Comparison of ENCODE assay signal across 8 mouse cellular contexts in genomic region chrY:90718583-90719402, GRCm38 (mm10). TPM values are rescaled to one million over a fixed set of nuclear protein-coding genes. Genes with fewer than 3 reads are reported as not detected.
DNase-seq lines count a peak whose midpoint lies in the region; ATAC-seq and TF ChIP-seq lines count a peak whose summit lies in the region.
"Not testable (repeated sequence)": the region's sequence is repeated elsewhere in the genome, so short reads cannot be mapped to it uniquely, and the experiment has no call there.

No protein-coding gene starts in this region.

- H3K4me3 ChIP-seq in E14TG2a.4 (replicated peaks; ENCODE audit: low read length): peak overlapping the region; percentile 49
- H3K4me3 ChIP-seq in forebrain, postnatal 0 days (ENCODE audit: low read depth, low read length); liver, embryonic 12.5 days; stomach, postnatal 0 days (ENCODE audit: low read depth, low read length): not testable (repeated sequence)

- H3K9me3 ChIP-seq in E14TG2a.4 (ENCODE audit: low read length): peaks cover 30% of the 10 kb centered on the region
- H3K9me3 ChIP-seq in forebrain, postnatal 0 days (ENCODE audit: low read length); liver, embryonic 12.5 days (replicated peaks); stomach, postnatal 0 days (ENCODE audit: control insufficient read depth, low read length): not testable (repeated sequence)

- ATAC-seq in forebrain, postnatal 0 days: peak; percentile 68
- ATAC-seq in liver, embryonic 12.5 days: peak; percentile 79
- peak; percentile 87 for ATAC-seq in stomach, postnatal 0 days (ENCODE audit: low FRiP score, low TSS enrichment)

- H3K4me1 ChIP-seq in E14TG2a.4 (replicated peaks; ENCODE audit: low read depth, low read length); forebrain, postnatal 0 days (ENCODE audit: insufficient read depth); liver, embryonic 12.5 days; stomach, postnatal 0 days (replicated peaks; ENCODE audit: control insufficient read depth, insufficient read depth): not testable (repeated sequence)

- TF ChIP-seq EP300 in stomach, postnatal 0 days (optimal IDR thresholded peaks at IDR 0.05): not testable (repeated sequence)

- 48% methylated on average over 15 of the region's 22 CpGs for WGBS in forebrain, postnatal 0 days
- WGBS in liver, embryonic 12.5 days (ENCODE audit: insufficient replicate concordance): 70% methylated on average over 22 of the region's 22 CpGs
- 77% methylated on average over 14 of the region's 22 CpGs for WGBS in stomach, postnatal 0 days

- intact Hi-C loops in heart, postnatal 14 days (cut with DNase I): not testable (repeated sequence)

- not testable (repeated sequence) for H3K27ac ChIP-seq in forebrain, postnatal 0 days (ENCODE audit: low read depth, low read length); liver, embryonic 12.5 days; stomach, postnatal 0 days (replicated peaks)

- not testable (repeated sequence) for H3K4me2 ChIP-seq in forebrain, postnatal 0 days (ENCODE audit: low read depth); liver, embryonic 12.5 days; stomach, postnatal 0 days (replicated peaks; ENCODE audit: low read depth)

- DNase-seq in cerebellum, adult 18-20 months: peak; percentile 62 to 77
- DNase-seq in forebrain, postnatal 0 days: not testable (repeated sequence)
- DNase-seq in heart, postnatal 14 days: peak; percentile 25 to 46
- peak; percentile 36 to 79 for DNase-seq in kidney, postnatal 25 days
- DNase-seq in neural tube, embryonic 10.5 days (ENCODE audit: extremely low spot score, low spot score): peak; percentile 16
- peak; percentile 41 for DNase-seq in stomach, postnatal 0 days (ENCODE audit: low spot score)

- not testable (repeated sequence) for H3K27me3 ChIP-seq in E14TG2a.4 (ENCODE audit: insufficient read depth, low read length); forebrain, postnatal 0 days (ENCODE audit: insufficient read depth, low read length); liver, embryonic 12.5 days (replicated peaks); stomach, postnatal 0 days (ENCODE audit: control insufficient read depth, insufficient read depth, low read length)

- H3K36me3 ChIP-seq in E14TG2a.4 (ENCODE audit: insufficient read depth, low read length): peaks cover 21% of the 10 kb centered on the region
- not testable (repeated sequence) for H3K36me3 ChIP-seq in forebrain, postnatal 0 days (ENCODE audit: insufficient read depth); liver, embryonic 12.5 days; stomach, postnatal 0 days (ENCODE audit: control insufficient read depth, insufficient read depth, low read length)

- H3K9ac ChIP-seq in forebrain, postnatal 0 days; liver, embryonic 12.5 days; stomach, postnatal 0 days (ENCODE audit: low read length): not testable (repeated sequence)

- not testable (repeated sequence) for TF ChIP-seq CTCF in E14TG2a.4 (conservative IDR thresholded peaks at IDR 0.05; ENCODE audit: low read length); forebrain, postnatal 0 days (IDR thresholded peaks at IDR 0.05; ENCODE audit: low read depth); stomach, postnatal 0 days (IDR thresholded peaks at IDR 0.05; ENCODE audit: low read depth)

RNA-seq across cellular contexts. Expression of gene Gm21860, which starts 35.8 kb away (rescaled TPM):
- total RNA-seq in forebrain, postnatal 0 days (2014; rRNA removed): not detected in 2 replicates
- polyA plus RNA-seq in forebrain, postnatal 0 days (2015; fragmentation: Nextera tagmentation; extraction: Ambion mirVana): not detected in 2 replicates
- total RNA-seq in heart, postnatal 14 days (2021): not detected
- polyA plus RNA-seq in liver, embryonic 12.5 days (2016; fragmentation: Nextera tagmentation; extraction: Ambion mirVana): not detected in 2 replicates
- not detected in 2 replicates for polyA plus RNA-seq in stomach, postnatal 0 days (2015; fragmentation: Nextera tagmentation; extraction: Ambion mirVana)
